Mouse (Mus musculus) liver, embryonic 16.5 days (tissue): ENCODE measurements at regions not wholly inside any gene's neighbourhood (a gene's known extent, or its start where the extent isn't known, plus 50 kb on each side); places are given as distances from the start of the nearest gene placed in this dataset.

Source experiments
- ATAC-seq: fragments of 200-750 bp; cut with Nextera tagmentation; 2 replicates; pipeline ENCODE4 v1.8.0; 2017; ENCODE audit warnings: low read depth, mild to moderate bottlenecking, moderate number of reproducible peaks, moderate library complexity
- H3K27ac ChIP-seq: fragments of 300-500 bp; sonication (generic); 2 replicates; pipeline ENCODE4 v1.5.1; 2014; ENCODE audit warnings: mild to moderate bottlenecking, low read length
- H3K27me3 ChIP-seq: fragments of 300-500 bp; sonication (generic); 2 replicates; pipeline ENCODE4 v1.6.1; 2014; ENCODE audit warnings: low read depth, low read length, mixed read lengths; ENCODE audit not compliant: control insufficient read depth, insufficient read depth
- H3K36me3 ChIP-seq: fragments of 300-500 bp; sonication (generic); 2 replicates; pipeline ENCODE4 v1.6.1; 2014; ENCODE audit warnings: mild to moderate bottlenecking; ENCODE audit not compliant: control insufficient read depth, insufficient read depth
- H3K4me1 ChIP-seq: fragments of 300-500 bp; sonication (generic); 2 replicates; pipeline ENCODE4 v1.6.1; 2014; ENCODE audit warnings: low read depth, low read length, mixed read lengths; ENCODE audit not compliant: control insufficient read depth
- H3K4me2 ChIP-seq: fragments of 300-500 bp; sonication (generic); 2 replicates; pipeline ENCODE4 v1.6.1; 2014; ENCODE audit warnings: low read depth, low read length, mixed read lengths
- H3K4me3 ChIP-seq: fragments of 300-500 bp; sonication (generic); 2 replicates; pipeline ENCODE4 v1.5.1; 2014; ENCODE audit warnings: low read depth, mild to moderate bottlenecking, low read length
- H3K9ac ChIP-seq: fragments of 300-500 bp; sonication (generic); 2 replicates; pipeline ENCODE4 v1.6.1; 2014; ENCODE audit warnings: low read depth, low read length
- H3K9me3 ChIP-seq: fragments of 300-500 bp; sonication (generic); replicated peaks from 2 replicates; pipeline ENCODE4 v1.6.1; 2016; ENCODE audit warnings: low read length; ENCODE audit not compliant: control insufficient read depth
- WGBS: fragments of 180-500 bp; shearing (Covaris S2); extraction: QIAGEN DNeasy Blood & Tissue Kit; methylation state at CpG from one replicate; pipeline ENCODE4 v1.1.7; 2014; ENCODE audit not compliant: insufficient replicate concordance; 5-methylcytosine and 5-hydroxymethylcytosine counted together

DNA sequence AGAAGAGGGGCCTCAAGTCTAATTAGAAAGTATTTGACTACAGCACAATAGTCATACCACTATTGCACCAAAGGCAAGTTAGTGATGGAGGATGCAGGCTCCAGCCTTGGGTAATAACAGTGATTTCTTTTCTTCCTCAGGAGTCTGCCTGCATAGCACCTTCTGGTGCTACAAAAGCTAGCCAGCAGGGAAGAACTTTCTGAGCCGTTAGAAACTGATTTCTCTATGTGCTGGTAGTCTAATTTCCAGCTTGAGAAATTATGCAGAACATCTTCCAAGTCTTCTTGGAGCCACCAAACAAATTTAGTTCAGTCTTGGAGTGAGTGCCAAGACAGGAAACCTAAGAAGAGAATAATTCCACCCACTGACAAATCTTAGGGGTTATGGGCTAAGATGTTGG is 115.2 kb upstream of the Foxa2 start:
- Histone ChIP-seq H3K9me3 (no peaks in the 10 kb centered on the region), H3K36me3 (no peaks in the 10 kb centered on the region), H3K4me1 (no peaks in the 10 kb centered on the region), H3K4me3 (no peak overlapping the region), H3K9ac (no peak overlapping the region), H3K27me3 (no peaks in the 10 kb centered on the region), H3K4me2 (no peak overlapping the region), H3K27ac (no peak overlapping the region)
- 45% methylated on average over 1 of the region's 1 CpGs for WGBS
- no peak for ATAC-seq

DNA sequence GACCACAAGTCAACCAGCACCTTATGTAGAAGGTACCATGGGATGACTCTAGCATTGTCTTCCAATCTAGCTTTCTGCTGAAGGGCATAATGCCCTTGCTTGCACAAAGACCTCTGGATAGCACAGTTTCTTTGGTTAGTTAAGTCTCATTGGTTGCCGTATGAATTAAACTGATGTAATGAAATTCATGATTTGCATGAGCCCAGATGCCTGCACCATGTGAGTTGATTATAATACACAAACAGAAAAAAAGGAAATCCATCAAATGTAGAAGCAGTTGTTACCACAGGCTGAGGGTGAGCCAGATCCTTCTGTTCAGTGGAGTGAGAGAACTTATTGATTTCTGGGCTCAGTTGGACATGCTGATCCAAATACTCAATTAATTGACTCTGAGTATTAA is 115.8 kb upstream of the Foxa2 start:
- no peak overlapping the region for H3K4me2 ChIP-seq
- 72% methylated on average over 1 of the region's 1 CpGs for WGBS
- no peak for ATAC-seq
- no peaks in the 10 kb centered on the region for H3K9me3 ChIP-seq
- H3K4me1 ChIP-seq, result no peaks in the 10 kb centered on the region
- no peaks in the 10 kb centered on the region for H3K36me3 ChIP-seq
- no peak overlapping the region for H3K9ac ChIP-seq
- no peaks in the 10 kb centered on the region for H3K27me3 ChIP-seq
- no peak overlapping the region for H3K4me3 ChIP-seq
- no peak overlapping the region for H3K27ac ChIP-seq

DNA sequence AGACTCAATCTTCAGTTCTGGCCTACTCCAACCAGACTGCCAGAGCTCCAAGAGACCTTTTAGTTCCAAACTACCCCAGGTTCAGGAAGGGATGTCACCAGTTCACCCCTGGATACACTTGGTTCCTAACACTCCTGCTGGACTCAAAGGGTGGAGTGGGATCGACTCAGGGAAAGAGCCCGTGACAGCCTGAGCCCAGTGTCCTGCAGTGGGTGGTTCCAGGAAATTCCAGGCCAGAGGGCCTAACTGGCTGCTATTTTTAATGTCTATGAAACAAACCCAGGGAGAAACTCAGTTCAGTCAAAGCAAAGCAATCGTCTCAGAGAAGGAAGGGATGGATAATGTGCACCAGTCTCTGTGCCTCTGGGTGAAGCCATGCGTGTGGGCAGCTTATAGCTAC is 124.3 kb upstream of the Foxa2 start:
- no peak for ATAC-seq
- 36% methylated on average over 4 of the region's 4 CpGs for WGBS
- H3K4me3 ChIP-seq, result no peak overlapping the region

DNA sequence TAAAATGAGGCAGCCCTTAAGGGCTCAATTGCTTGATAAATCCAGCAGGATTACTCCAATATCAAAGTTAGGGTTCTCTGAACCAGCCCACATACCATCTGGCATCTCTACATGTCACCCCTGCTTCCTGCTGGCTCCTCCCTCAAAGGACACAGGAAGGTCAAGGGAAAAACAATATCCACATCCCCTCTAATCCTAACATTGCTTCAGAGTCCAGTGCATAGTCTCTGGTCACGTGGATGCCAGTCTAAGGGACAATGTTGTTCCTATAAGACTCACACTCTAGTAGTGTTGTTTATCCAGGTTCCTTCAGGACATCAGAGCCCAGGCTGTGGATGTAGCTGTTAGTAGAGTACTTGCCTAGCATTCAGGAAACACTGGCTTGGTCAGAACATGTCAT is 124.9 kb upstream of the Foxa2 start:
- H3K27me3 ChIP-seq, result no peaks in the 10 kb centered on the region
- no peak overlapping the region for H3K9ac ChIP-seq
- H3K4me3 ChIP-seq, result no peak overlapping the region
- 0 out of 2 replicates have a peak, but pooled peaks have one; percentile 27 for ATAC-seq
- no peaks in the 10 kb centered on the region for H3K4me1 ChIP-seq
- 24% methylated on average over 1 of the region's 1 CpGs for WGBS
- H3K36me3 ChIP-seq, result no peaks in the 10 kb centered on the region
- no peak overlapping the region for H3K27ac ChIP-seq
- H3K4me2 ChIP-seq, result no peak overlapping the region
- H3K9me3 ChIP-seq, result no peaks in the 10 kb centered on the region

More for the DNA sequence above, 124.3 kb upstream of the Foxa2 start:
- H3K27me3 ChIP-seq, result no peaks in the 10 kb centered on the region
- H3K9me3 ChIP-seq, result no peaks in the 10 kb centered on the region
- H3K27ac ChIP-seq, result no peak overlapping the region
- H3K9ac ChIP-seq, result no peak overlapping the region
- no peaks in the 10 kb centered on the region for H3K4me1 ChIP-seq
- no peak overlapping the region for H3K4me2 ChIP-seq
- H3K36me3 ChIP-seq, result no peaks in the 10 kb centered on the region

DNA sequence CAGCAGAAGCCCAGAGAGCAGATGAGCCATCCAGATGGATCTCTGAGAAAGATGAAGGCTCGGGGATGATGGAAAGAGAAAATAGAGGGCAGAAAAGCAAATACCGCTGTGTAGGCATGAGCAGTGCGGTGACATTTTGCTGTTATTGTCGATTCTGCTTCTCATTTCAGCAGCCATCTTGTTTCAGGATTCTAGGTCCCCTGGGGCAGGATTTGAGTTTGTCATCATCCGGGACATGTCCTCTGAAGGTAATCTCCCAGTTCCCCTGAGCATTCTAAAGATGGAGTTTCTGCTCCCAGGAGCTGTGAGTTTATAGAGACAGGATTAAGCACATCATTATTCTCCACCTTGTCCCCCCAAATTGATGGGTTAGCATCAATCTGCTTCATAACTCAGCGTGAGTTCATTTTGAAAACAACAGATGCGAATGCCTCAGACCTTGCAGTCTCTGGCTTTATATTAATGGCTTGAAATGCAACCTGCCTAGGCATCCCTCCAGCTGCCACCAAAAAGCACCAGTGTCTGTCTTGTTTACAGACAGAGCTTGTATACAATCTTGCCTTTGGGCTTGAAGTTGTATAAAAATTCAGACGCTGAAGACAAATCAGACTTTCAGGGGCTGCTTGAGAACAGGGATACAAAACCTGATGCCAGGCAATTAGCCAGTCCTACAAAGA is 128.6 kb upstream of the Foxa2 start:
- Histone ChIP-seq H3K4me3 (no peak overlapping the region), H3K9me3 (no peaks in the 10 kb centered on the region), H3K9ac (no peak overlapping the region), H3K4me2 (no peak overlapping the region), H3K27me3 (no peaks in the 10 kb centered on the region), H3K27ac (no peak overlapping the region), H3K4me1 (no peaks in the 10 kb centered on the region), H3K36me3 (no peaks in the 10 kb centered on the region)
- ATAC-seq, result no peak
- WGBS, result 68% methylated on average over 8 of the region's 8 CpGs

DNA sequence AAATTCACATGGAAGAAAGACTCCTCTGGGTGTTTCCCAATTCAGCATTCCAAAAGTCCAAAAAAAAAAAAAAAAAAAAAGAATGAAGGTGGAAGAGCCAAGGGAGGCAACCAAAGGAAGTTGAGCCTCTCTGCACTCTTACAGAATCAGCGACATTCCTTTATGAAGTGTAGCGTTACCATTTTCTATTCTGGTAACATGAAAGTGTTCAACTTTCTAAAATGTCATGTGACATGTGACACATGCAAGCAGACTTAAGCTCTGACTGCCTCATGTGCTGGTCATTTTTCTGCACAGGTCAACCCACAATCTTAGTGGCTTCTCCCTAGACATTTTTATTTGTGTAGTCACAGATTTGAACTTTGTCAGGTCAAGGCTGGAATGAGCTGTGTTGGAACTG is 133.5 kb upstream of the Foxa2 start:
- H3K9me3 ChIP-seq, result no peaks in the 10 kb centered on the region
- no peak overlapping the region for H3K4me2 ChIP-seq
- WGBS, result 74% methylated on average over 2 of the region's 2 CpGs
- no peaks in the 10 kb centered on the region for H3K27me3 ChIP-seq
- H3K4me3 ChIP-seq, result no peak overlapping the region
- H3K4me1 ChIP-seq, result no peaks in the 10 kb centered on the region
- no peak overlapping the region for H3K9ac ChIP-seq
- no peaks in the 10 kb centered on the region for H3K36me3 ChIP-seq
- H3K27ac ChIP-seq, result no peak overlapping the region
- no peak for ATAC-seq

DNA sequence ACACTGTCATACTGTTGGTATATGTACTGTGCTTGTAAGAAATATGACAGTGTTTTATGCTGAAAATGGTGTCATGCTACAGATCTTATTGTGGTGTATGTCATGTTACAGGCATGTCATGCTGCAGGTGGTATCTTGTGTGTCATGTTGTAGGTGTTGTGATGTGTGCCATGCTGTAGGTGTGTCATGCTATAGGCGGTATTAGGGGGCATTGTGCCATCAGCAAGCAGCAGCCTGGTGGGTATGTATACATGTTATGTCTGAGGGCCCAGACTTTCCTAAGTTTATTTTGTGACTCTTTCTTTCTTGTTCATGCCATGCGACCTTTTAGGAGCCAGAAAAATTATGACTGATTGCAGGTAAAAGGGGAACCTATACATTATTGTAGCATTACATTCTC is 134.7 kb upstream of the Foxa2 start:
- Histone ChIP-seq H3K36me3 (no peaks in the 10 kb centered on the region), H3K4me1 (no peaks in the 10 kb centered on the region), H3K27ac (no peak overlapping the region), H3K9ac (no peak overlapping the region), H3K4me2 (no peak overlapping the region), H3K27me3 (no peaks in the 10 kb centered on the region), H3K9me3 (no peaks in the 10 kb centered on the region), H3K4me3 (no peak overlapping the region)
- WGBS, result 60% methylated on average over 2 of the region's 2 CpGs
- ATAC-seq, result no peak

DNA sequence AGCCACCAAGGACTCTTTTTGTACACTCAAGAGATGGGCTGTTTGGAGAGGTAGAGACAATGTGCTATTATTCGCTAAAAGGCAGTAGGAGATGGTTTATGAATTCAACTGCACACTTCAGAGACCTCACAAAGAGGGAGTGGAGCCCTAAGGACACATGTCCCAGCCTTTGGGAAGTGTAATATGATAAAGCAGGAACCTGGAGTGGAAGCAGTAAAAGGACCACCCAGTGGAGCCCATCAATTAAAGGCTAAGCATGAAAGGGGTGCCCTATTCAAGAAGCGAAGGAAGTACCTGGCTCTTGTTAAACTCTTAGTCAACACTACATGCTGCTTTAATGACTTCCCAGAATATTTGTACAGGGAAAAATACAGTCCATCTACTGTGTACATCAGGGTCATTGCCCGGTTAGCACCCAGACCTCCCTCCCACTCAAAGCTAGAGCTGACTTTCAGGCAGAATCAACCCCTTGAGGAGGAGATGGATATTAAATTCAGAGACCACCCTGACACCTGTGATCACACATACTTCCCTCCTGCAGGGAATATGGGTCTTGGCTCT is 135.8 kb upstream of the Foxa2 start:
- no peaks in the 10 kb centered on the region for H3K9me3 ChIP-seq

DNA sequence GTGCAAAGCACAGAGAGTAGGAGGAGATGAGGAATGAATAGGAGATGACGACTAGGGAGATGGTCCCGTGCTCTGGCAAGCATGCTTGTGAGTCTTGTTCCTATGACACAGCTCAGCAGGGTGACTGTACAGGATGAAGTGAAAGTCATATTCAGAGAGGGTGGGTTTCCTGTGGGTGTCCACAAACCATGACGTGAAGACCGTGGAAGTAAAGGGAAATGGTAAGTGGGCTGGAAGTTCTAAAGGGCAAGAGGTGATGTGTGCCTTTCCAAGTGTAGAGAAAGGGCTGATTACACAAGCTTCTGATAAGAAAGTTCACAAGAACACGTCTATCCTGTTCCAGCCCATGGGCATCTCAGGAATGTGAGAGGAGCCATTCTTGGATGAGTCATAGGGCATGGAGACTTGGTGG is 138.0 kb upstream of the Foxa2 start:
- no peaks in the 10 kb centered on the region for H3K36me3 ChIP-seq
- WGBS, result 24% methylated on average over 5 of the region's 5 CpGs
- no peaks in the 10 kb centered on the region for H3K9me3 ChIP-seq
- ATAC-seq, result no peak
- no peaks in the 10 kb centered on the region for H3K4me1 ChIP-seq
- H3K9ac ChIP-seq, result no peak overlapping the region
- no peak overlapping the region for H3K27ac ChIP-seq
- no peak overlapping the region for H3K4me3 ChIP-seq
- no peaks in the 10 kb centered on the region for H3K27me3 ChIP-seq
- H3K4me2 ChIP-seq, result no peak overlapping the region

More for the DNA sequence above, 135.8 kb upstream of the Foxa2 start:
- ATAC-seq, result no peak
- H3K4me3 ChIP-seq, result no peak overlapping the region
- WGBS, result 44% methylated on average over 3 of the region's 3 CpGs
- no peak overlapping the region for H3K9ac ChIP-seq
- H3K4me1 ChIP-seq, result no peaks in the 10 kb centered on the region
- H3K27me3 ChIP-seq, result no peaks in the 10 kb centered on the region
- H3K27ac ChIP-seq, result no peak overlapping the region
- no peaks in the 10 kb centered on the region for H3K36me3 ChIP-seq
- no peak overlapping the region for H3K4me2 ChIP-seq
